Mouse (Mus musculus): Measurements from ENCODE around the gene Btnl9. TPM values are rescaled to one million over a fixed set of nuclear protein-coding genes. Genes with fewer than 3 reads are reported as not detected.

Btnl9 gene
- 0.89 and 1.1 TPM in 2 replicates for polyA plus RNA-seq (2014; fragmentation: Nextera tagmentation; extraction: Ambion mirVana)

GRCm38 (mm10) chr11:49186955-49187488 lies at the start of gene Btnl9:
Btnl9 (minus strand) TSS chr11:49187159.
- 67% methylated on average over 8 of the region's 8 CpGs for WGBS
- H3K27ac ChIP-seq (ENCODE audit: low read depth): no peak within 1 kb of the TSS
- no peak for TF ChIP-seq CTCF (IDR thresholded peaks at IDR 0.05; ENCODE audit: low read depth)
- H3K4me1 ChIP-seq (ENCODE audit: insufficient read depth): no peaks in the 10 kb centered on the region
- H3K4me3 ChIP-seq (ENCODE audit: low read depth, low read length): no peak within 1 kb of the TSS
- ATAC-seq (ENCODE audit: insufficient read depth) (no peak), DNase-seq (no peak)
- H3K4me2 ChIP-seq: no peak within 1 kb of the TSS
- no peak within 1 kb of the TSS for H3K9ac ChIP-seq
- H3K9me3 ChIP-seq (ENCODE audit: low read depth, low read length): no peaks in the 10 kb centered on the region
- H3K27me3 ChIP-seq (ENCODE audit: insufficient read depth, low read length): no peaks in the 10 kb centered on the region
- H3K36me3 ChIP-seq (ENCODE audit: insufficient read depth): no peaks in the 10 kb centered on the region

- no peaks in the 10 kb centered on the region for H3K9me3 ChIP-seq (ENCODE audit: low read depth, low read length)
- ATAC-seq (ENCODE audit: insufficient read depth) (no peak), DNase-seq (no peak)
- no peak overlapping the region for H3K4me3 ChIP-seq (ENCODE audit: low read depth, low read length)
- H3K27ac ChIP-seq (ENCODE audit: low read depth): no peak overlapping the region
- WGBS: 60% methylated on average over 3 of the region's 3 CpGs
- no peaks in the 10 kb centered on the region for H3K36me3 ChIP-seq (ENCODE audit: insufficient read depth)
- no peak overlapping the region for H3K4me2 ChIP-seq
- H3K9ac ChIP-seq: no peak overlapping the region
- TF ChIP-seq CTCF (IDR thresholded peaks at IDR 0.05; ENCODE audit: low read depth): no peak
- H3K27me3 ChIP-seq (ENCODE audit: insufficient read depth, low read length): no peaks in the 10 kb centered on the region
- no peaks in the 10 kb centered on the region for H3K4me1 ChIP-seq (ENCODE audit: insufficient read depth)
Measured at GRCm38 (mm10) chr11:49235459-49236207, 48.7 kb upstream of the Btnl9 start.

GRCm38 (mm10) chr11:49232781-49233180 lies 45.8 kb upstream of the Btnl9 start:
- H3K4me3 ChIP-seq (ENCODE audit: low read depth, low read length): no peak overlapping the region
- ATAC-seq (ENCODE audit: insufficient read depth) (no peak), DNase-seq (no peak)
- no peak overlapping the region for H3K9ac ChIP-seq
- 70% methylated on average over 3 of the region's 3 CpGs for WGBS
- no peaks in the 10 kb centered on the region for H3K36me3 ChIP-seq (ENCODE audit: insufficient read depth)
- no peak overlapping the region for H3K27ac ChIP-seq (ENCODE audit: low read depth)
- no peak overlapping the region for H3K4me2 ChIP-seq
- no peaks in the 10 kb centered on the region for H3K4me1 ChIP-seq (ENCODE audit: insufficient read depth)
- H3K27me3 ChIP-seq (ENCODE audit: insufficient read depth, low read length): no peaks in the 10 kb centered on the region
- H3K9me3 ChIP-seq (ENCODE audit: low read depth, low read length): no peaks in the 10 kb centered on the region
- no peak for TF ChIP-seq CTCF (IDR thresholded peaks at IDR 0.05; ENCODE audit: low read depth)

- Histone ChIP-seq H3K36me3 (ENCODE audit: insufficient read depth) (no peaks in the 10 kb centered on the region), H3K4me2 (no peak overlapping the region), H3K4me1 (ENCODE audit: insufficient read depth) (no peaks in the 10 kb centered on the region), H3K27me3 (ENCODE audit: insufficient read depth, low read length) (no peaks in the 10 kb centered on the region), H3K9me3 (ENCODE audit: low read depth, low read length) (no peaks in the 10 kb centered on the region), H3K9ac (no peak overlapping the region), H3K4me3 (ENCODE audit: low read depth, low read length) (no peak overlapping the region), H3K27ac (ENCODE audit: low read depth) (no peak overlapping the region)
- ATAC-seq (ENCODE audit: insufficient read depth): no peak
- DNase-seq: no peak
- TF ChIP-seq CTCF (IDR thresholded peaks at IDR 0.05; ENCODE audit: low read depth): no peak
- WGBS: 75% methylated on average over 1 of the region's 1 CpGs
Measured at GRCm38 (mm10) chr11:49224455-49224854, 37.5 kb upstream of the Btnl9 start.

GRCm38 (mm10) chr11:49219271-49219670 lies 32.3 kb upstream of the Btnl9 start:
- Histone ChIP-seq H3K27me3 (ENCODE audit: insufficient read depth, low read length) (no peaks in the 10 kb centered on the region), H3K4me2 (no peak overlapping the region), H3K4me3 (ENCODE audit: low read depth, low read length) (no peak overlapping the region), H3K36me3 (ENCODE audit: insufficient read depth) (peaks cover 32% of the 10 kb centered on the region), H3K27ac (ENCODE audit: low read depth) (no peak overlapping the region), H3K4me1 (ENCODE audit: insufficient read depth) (no peaks in the 10 kb centered on the region), H3K9me3 (ENCODE audit: low read depth, low read length) (no peaks in the 10 kb centered on the region), H3K9ac (no peak overlapping the region)
- ATAC-seq (ENCODE audit: insufficient read depth): no peak
- 91% methylated on average over 2 of the region's 2 CpGs for WGBS
- TF ChIP-seq CTCF (IDR thresholded peaks at IDR 0.05; ENCODE audit: low read depth): no peak
- DNase-seq: no peak

- 94% methylated on average over 1 of the region's 1 CpGs for WGBS
- Histone ChIP-seq H3K27me3 (ENCODE audit: insufficient read depth, low read length) (no peaks in the 10 kb centered on the region), H3K4me2 (no peak overlapping the region), H3K4me1 (ENCODE audit: insufficient read depth) (no peaks in the 10 kb centered on the region), H3K9me3 (ENCODE audit: low read depth, low read length) (no peaks in the 10 kb centered on the region), H3K36me3 (ENCODE audit: insufficient read depth) (peaks cover 44% of the 10 kb centered on the region), H3K9ac (no peak overlapping the region), H3K27ac (ENCODE audit: low read depth) (no peak overlapping the region), H3K4me3 (ENCODE audit: low read depth, low read length) (no peak overlapping the region)
- TF ChIP-seq CTCF (IDR thresholded peaks at IDR 0.05; ENCODE audit: low read depth): no peak
- ATAC-seq (ENCODE audit: insufficient read depth): no peak
- no peak for DNase-seq
Measured at GRCm38 (mm10) chr11:49213505-49213904, 26.5 kb upstream of the Btnl9 start.

- Histone ChIP-seq H3K4me3 (ENCODE audit: low read depth, low read length) (no peak overlapping the region), H3K4me2 (no peak overlapping the region), H3K27me3 (ENCODE audit: insufficient read depth, low read length) (no peaks in the 10 kb centered on the region), H3K36me3 (ENCODE audit: insufficient read depth) (peaks cover 44% of the 10 kb centered on the region), H3K9me3 (ENCODE audit: low read depth, low read length) (no peaks in the 10 kb centered on the region), H3K27ac (ENCODE audit: low read depth) (no peak overlapping the region), H3K9ac (no peak overlapping the region), H3K4me1 (ENCODE audit: insufficient read depth) (no peaks in the 10 kb centered on the region)
- DNase-seq (no peak), ATAC-seq (ENCODE audit: insufficient read depth) (no peak)
- no peak for TF ChIP-seq CTCF (IDR thresholded peaks at IDR 0.05; ENCODE audit: low read depth)
Measured at GRCm38 (mm10) chr11:49212577-49212976, 25.6 kb upstream of the Btnl9 start.

All from lung, embryonic 14.5 days (tissue).